Mouse (Mus musculus): Measurements from ENCODE around the gene Chrm2.

- no peak for TF ChIP-seq CTCF (IDR thresholded peaks at IDR 0.05; ENCODE audit: low read depth)
- TF ChIP-seq EP300 (IDR thresholded peaks at IDR 0.05; ENCODE audit: low read depth) = no peak
Observed at GRCm38 (mm10) chr6:36566886-36567285, 179.0 kb downstream of the Chrm2 start.
